Mouse (Mus musculus): Measurements from ENCODE around the gene Sgcd. TPM values are rescaled to one million over a fixed set of nuclear protein-coding genes. Genes with fewer than 3 reads are reported as not detected.

Gene Sgcd
- polyA plus RNA-seq, 1 experiment: 0.07 TPM

GRCm38 (mm10) chr11:47883545-47883944, 105.2 kb downstream of the Sgcd start:
- no peak overlapping the region for H3K27ac ChIP-seq (ENCODE audit: control insufficient read depth, insufficient read depth, low read depth, low read length)
- H3K27me3 ChIP-seq (ENCODE audit: control insufficient read depth, insufficient read depth, low read length): no peaks in the 10 kb centered on the region
- no peak for TF ChIP-seq POLR2A (IDR thresholded peaks at IDR 0.05; ENCODE audit: control insufficient read depth, low read depth, low read length)
- no peak for TF ChIP-seq CTCF (IDR thresholded peaks at IDR 0.05; ENCODE audit: control insufficient read depth, insufficient read depth, insufficient replicate concordance, low read depth, low read length)
- H3K4me1 ChIP-seq (ENCODE audit: control insufficient read depth, insufficient read depth, low read length): no peaks in the 10 kb centered on the region
- no peak overlapping the region for H3K4me3 ChIP-seq (ENCODE audit: control insufficient read depth, low read depth, low read length)
- H3K36me3 ChIP-seq (ENCODE audit: control insufficient read depth, insufficient read depth, low read length): no peaks in the 10 kb centered on the region

GRCm38 (mm10) chr11:47876633-47877170, 112.1 kb downstream of the Sgcd start:
- no peak for TF ChIP-seq CTCF (IDR thresholded peaks at IDR 0.05; ENCODE audit: control insufficient read depth, insufficient read depth, insufficient replicate concordance, low read depth, low read length)
- TF ChIP-seq POLR2A (IDR thresholded peaks at IDR 0.05; ENCODE audit: control insufficient read depth, low read depth, low read length): no peak
- Histone ChIP-seq H3K27ac (ENCODE audit: control insufficient read depth, insufficient read depth, low read depth, low read length) (no peak overlapping the region), H3K4me3 (ENCODE audit: control insufficient read depth, low read depth, low read length) (no peak overlapping the region), H3K27me3 (ENCODE audit: control insufficient read depth, insufficient read depth, low read length) (no peaks in the 10 kb centered on the region), H3K4me1 (ENCODE audit: control insufficient read depth, insufficient read depth, low read length) (no peaks in the 10 kb centered on the region), H3K36me3 (ENCODE audit: control insufficient read depth, insufficient read depth, low read length) (no peaks in the 10 kb centered on the region)

- no peaks in the 10 kb centered on the region for H3K36me3 ChIP-seq (ENCODE audit: control insufficient read depth, insufficient read depth, low read length)
- TF ChIP-seq CTCF (IDR thresholded peaks at IDR 0.05; ENCODE audit: control insufficient read depth, insufficient read depth, insufficient replicate concordance, low read depth, low read length) (no peak), POLR2A (IDR thresholded peaks at IDR 0.05; ENCODE audit: control insufficient read depth, low read depth, low read length) (no peak)
- no peak overlapping the region for H3K27ac ChIP-seq (ENCODE audit: control insufficient read depth, insufficient read depth, low read depth, low read length)
- no peaks in the 10 kb centered on the region for H3K27me3 ChIP-seq (ENCODE audit: control insufficient read depth, insufficient read depth, low read length)
- no peak overlapping the region for H3K4me3 ChIP-seq (ENCODE audit: control insufficient read depth, low read depth, low read length)
- no peaks in the 10 kb centered on the region for H3K4me1 ChIP-seq (ENCODE audit: control insufficient read depth, insufficient read depth, low read length)
Measured at GRCm38 (mm10) chr11:47845894-47846293, 142.9 kb downstream of the Sgcd start.

DNA sequence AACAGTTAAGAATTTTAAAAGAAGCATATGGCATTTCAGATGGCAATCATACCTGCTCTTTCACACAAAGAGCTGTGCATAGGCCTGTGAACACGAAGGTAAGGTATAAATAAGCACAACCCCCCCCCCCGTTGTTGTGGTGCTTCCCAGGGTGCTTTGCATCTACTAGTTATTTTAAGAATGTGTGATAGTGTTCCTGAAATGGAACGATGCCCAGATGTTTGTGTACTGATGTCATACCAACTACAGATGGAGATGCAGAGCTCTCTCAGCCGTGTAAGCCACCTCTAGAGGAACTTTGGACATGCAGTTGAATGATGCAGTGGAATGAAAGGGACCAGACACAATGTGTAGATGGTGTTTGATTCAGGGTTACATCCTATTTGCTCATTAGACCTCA, 155.5 kb downstream of the Sgcd start:
- TF ChIP-seq CTCF (IDR thresholded peaks at IDR 0.05; ENCODE audit: control insufficient read depth, insufficient read depth, insufficient replicate concordance, low read depth, low read length) (no peak), POLR2A (IDR thresholded peaks at IDR 0.05; ENCODE audit: control insufficient read depth, low read depth, low read length) (no peak)
- no peaks in the 10 kb centered on the region for H3K27me3 ChIP-seq (ENCODE audit: control insufficient read depth, insufficient read depth, low read length)
- H3K36me3 ChIP-seq (ENCODE audit: control insufficient read depth, insufficient read depth, low read length): no peaks in the 10 kb centered on the region
- no peak overlapping the region for H3K27ac ChIP-seq (ENCODE audit: control insufficient read depth, insufficient read depth, low read depth, low read length)
- no peaks in the 10 kb centered on the region for H3K4me1 ChIP-seq (ENCODE audit: control insufficient read depth, insufficient read depth, low read length)
- H3K4me3 ChIP-seq (ENCODE audit: control insufficient read depth, low read depth, low read length): no peak overlapping the region

GRCm38 (mm10) chr11:47810307-47810706, 178.5 kb downstream of the Sgcd start:
- H3K27me3 ChIP-seq (ENCODE audit: control insufficient read depth, insufficient read depth, low read length): no peaks in the 10 kb centered on the region
- no peaks in the 10 kb centered on the region for H3K36me3 ChIP-seq (ENCODE audit: control insufficient read depth, insufficient read depth, low read length)
- no peak overlapping the region for H3K4me3 ChIP-seq (ENCODE audit: control insufficient read depth, low read depth, low read length)
- no peak for TF ChIP-seq CTCF (IDR thresholded peaks at IDR 0.05; ENCODE audit: control insufficient read depth, insufficient read depth, insufficient replicate concordance, low read depth, low read length)
- no peak overlapping the region for H3K27ac ChIP-seq (ENCODE audit: control insufficient read depth, insufficient read depth, low read depth, low read length)
- no peaks in the 10 kb centered on the region for H3K4me1 ChIP-seq (ENCODE audit: control insufficient read depth, insufficient read depth, low read length)

DNA sequence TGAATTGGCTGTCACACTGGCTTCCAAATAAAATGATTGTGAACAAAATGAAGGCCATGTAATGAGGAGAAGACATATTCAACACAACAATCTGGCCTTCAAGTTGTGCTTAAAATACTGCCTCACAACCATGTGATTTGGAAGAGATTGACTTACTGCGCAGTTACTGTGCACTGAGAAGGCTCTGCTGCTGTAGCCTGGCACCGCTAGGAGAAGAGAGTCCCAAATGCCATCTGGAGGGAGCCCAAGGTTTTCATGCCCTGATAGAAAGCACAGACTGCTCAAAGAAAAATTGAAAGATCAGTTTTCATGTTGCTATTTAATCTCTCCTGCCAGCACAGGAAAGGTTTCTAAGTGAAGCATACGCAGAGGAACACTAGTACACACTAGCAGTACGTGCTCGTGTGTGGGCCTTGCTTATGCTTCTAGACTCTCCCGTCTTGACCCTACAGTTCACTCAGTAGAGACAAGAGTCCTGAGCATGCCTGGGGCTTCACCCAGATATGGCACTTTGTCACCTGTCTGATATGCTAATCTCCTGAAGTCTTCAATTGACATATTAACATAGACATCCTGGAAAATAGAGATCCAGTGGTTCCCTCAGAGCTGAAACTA, 184.6 kb downstream of the Sgcd start:
- H3K4me1 ChIP-seq (ENCODE audit: control insufficient read depth, insufficient read depth, low read length): no peaks in the 10 kb centered on the region
- no peaks in the 10 kb centered on the region for H3K27me3 ChIP-seq (ENCODE audit: control insufficient read depth, insufficient read depth, low read length)
- H3K4me3 ChIP-seq (ENCODE audit: control insufficient read depth, low read depth, low read length): no peak overlapping the region
- H3K36me3 ChIP-seq (ENCODE audit: control insufficient read depth, insufficient read depth, low read length): no peaks in the 10 kb centered on the region
- H3K27ac ChIP-seq (ENCODE audit: control insufficient read depth, insufficient read depth, low read depth, low read length): no peak overlapping the region
- TF ChIP-seq CTCF (IDR thresholded peaks at IDR 0.05; ENCODE audit: control insufficient read depth, insufficient read depth, insufficient replicate concordance, low read depth, low read length) (no peak), POLR2A (IDR thresholded peaks at IDR 0.05; ENCODE audit: control insufficient read depth, low read depth, low read length) (no peak)

DNA sequence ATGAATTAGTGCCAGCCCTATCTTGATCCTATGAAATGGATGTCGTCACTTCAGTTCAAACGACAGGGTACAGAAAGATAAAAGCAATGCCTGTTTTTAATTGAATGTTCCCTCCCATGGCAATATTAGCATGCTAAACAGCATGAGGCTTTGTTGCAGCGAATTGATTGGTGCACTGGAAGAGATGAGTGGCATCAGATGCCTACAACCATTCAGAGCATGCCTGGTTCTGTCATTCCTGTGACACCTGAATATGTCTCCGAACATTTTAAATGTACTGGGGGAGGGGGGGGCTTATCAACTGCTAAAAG, 210.9 kb downstream of the Sgcd start:
- Histone ChIP-seq H3K4me1 (ENCODE audit: control insufficient read depth, insufficient read depth, low read length) (no peaks in the 10 kb centered on the region), H3K27ac (ENCODE audit: control insufficient read depth, insufficient read depth, low read depth, low read length) (no peak overlapping the region), H3K27me3 (ENCODE audit: control insufficient read depth, insufficient read depth, low read length) (no peaks in the 10 kb centered on the region), H3K4me3 (ENCODE audit: control insufficient read depth, low read depth, low read length) (no peak overlapping the region), H3K36me3 (ENCODE audit: control insufficient read depth, insufficient read depth, low read length) (no peaks in the 10 kb centered on the region)
- TF ChIP-seq POLR2A (IDR thresholded peaks at IDR 0.05; ENCODE audit: control insufficient read depth, low read depth, low read length) (no peak), CTCF (IDR thresholded peaks at IDR 0.05; ENCODE audit: control insufficient read depth, insufficient read depth, insufficient replicate concordance, low read depth, low read length) (no peak)

Data from testis, adult 2 months (tissue).